Mouse (Mus musculus) G1E (cell line): ENCODE data around the gene Actr1b. TPM values are rescaled to one million over a fixed set of nuclear protein-coding genes. Genes with fewer than 3 reads are reported as not detected.

ENCODE experiments used
- ATAC-seq: 2 replicates; pipeline ENCODE4 v1.8.0; 2016; ENCODE audit warnings: mild to moderate bottlenecking; ENCODE audit not compliant: insufficient number of reproducible peaks, poor library complexity, low FRiP score, severe bottlenecking; ENCODE audit errors: extremely low read depth
- DNase-seq: peaks from one replicate; pipeline ENCODE4 v3.0.0; 2012; ENCODE audit warnings: low spot score
- H3K27me3 ChIP-seq: 2 replicates; pipeline ENCODE4 v1.6.1; 2012; ENCODE audit warnings: mild to moderate bottlenecking, low read length, inconsistent platforms; ENCODE audit not compliant: insufficient read depth
- H3K36me3 ChIP-seq: replicated peaks from 2 replicates; pipeline ENCODE3; 2012; ENCODE audit warnings: mild to moderate bottlenecking, inconsistent platforms
- H3K4me1 ChIP-seq: 2 replicates; pipeline ENCODE4 v1.6.1; 2012; ENCODE audit warnings: low read depth, low read length, inconsistent platforms, mixed read lengths; ENCODE audit not compliant: insufficient read depth
- H3K4me3 ChIP-seq: 2 replicates; pipeline ENCODE4 v1.5.1; 2012; ENCODE audit warnings: low read depth, mild to moderate bottlenecking, inconsistent platforms, low read length, moderate library complexity, mixed read lengths
- H3K9me3 ChIP-seq: replicated peaks from 2 replicates; pipeline ENCODE4 v1.6.1; 2012; ENCODE audit warnings: inconsistent platforms
- CTCF ChIP-seq: IDR thresholded peaks from 2 replicates; pipeline ENCODE4 v1.5.1; 2012; ENCODE audit warnings: low read depth, low read length, inconsistent platforms, mixed read lengths
- GATA1 ChIP-seq: IDR thresholded peaks from 2 replicates; pipeline ENCODE4 v1.6.1; 2012; ENCODE audit warnings: borderline replicate concordance, low read length, inconsistent platforms, mixed read lengths
- GATA2 ChIP-seq: IDR thresholded peaks from 2 replicates; pipeline ENCODE4 v1.6.1; 2012; ENCODE audit warnings: low read depth, low read length, inconsistent platforms, borderline replicate concordance
- POLR2AphosphoS5 ChIP-seq: IDR thresholded peaks from 2 replicates; pipeline ENCODE4 v1.6.1; 2012; ENCODE audit warnings: low read depth, low read length, inconsistent platforms; ENCODE audit not compliant: insufficient replicate concordance
- TAL1 ChIP-seq: conservative IDR thresholded peaks from 2 replicates; pipeline ENCODE4 v1.6.1; 2012; ENCODE audit warnings: low read depth, low read length, inconsistent platforms, mixed read lengths
- polyA plus RNA-seq: library from polyadenylated mRNA; stranded (reverse); fragments of >175 nt; gene quantifications from 2 replicates; pipeline ENCODE4 v1.2.3, GENCODE M21; 2012
- total RNA-seq, 2 experiments: library from RNA; stranded (forward) in 1 of 2; stranded (reverse) in 1 of 2; fragments of 200-1000 nt in 1 of 2; fragments of >200 nt in 1 of 2; fragmentation: Nextera tagmentation in 1 of 2; gene quantifications; 2 replicates each; pipeline ENCODE4 v1.2.3; 2014 to 2017

The Actr1b gene
- total and polyA plus RNA-seq, 3 experiments, result 50.8 to 87.4 (median 68.0) TPM

- Histone ChIP-seq H3K9me3 (no peaks in the 10 kb centered on the region), H3K4me3 (no peak overlapping the region), H3K4me1 (no peaks in the 10 kb centered on the region), H3K27me3 (peaks cover 12% of the 10 kb centered on the region; the same call in 1 of the 2 replicates), H3K36me3 (no peaks in the 10 kb centered on the region)
- TF ChIP-seq GATA2 (no peak), CTCF (no peak), POLR2AphosphoS5 (no peak), TAL1 (no peak), GATA1 (no peak)
- no peak for DNase-seq
- ATAC-seq, result no peak
Observed at GRCm38 (mm10) chr1:36753932-36754675, 39.9 kb upstream of the Actr1b start.

- peak; percentile 33 for DNase-seq
- Histone ChIP-seq H3K36me3 (no peaks in the 10 kb centered on the region), H3K4me1 (peaks cover 8% of the 10 kb centered on the region; the same call in 1 of the 2 replicates), H3K4me3 (no peak overlapping the region), H3K27me3 (peaks cover 10% of the 10 kb centered on the region), H3K9me3 (no peaks in the 10 kb centered on the region)
- TF ChIP-seq CTCF (peak; percentile 86), TAL1 (no peak)
- ATAC-seq, result no peak
Observed at GRCm38 (mm10) chr1:36746452-36746851, 32.2 kb upstream of the Actr1b start.

DNA sequence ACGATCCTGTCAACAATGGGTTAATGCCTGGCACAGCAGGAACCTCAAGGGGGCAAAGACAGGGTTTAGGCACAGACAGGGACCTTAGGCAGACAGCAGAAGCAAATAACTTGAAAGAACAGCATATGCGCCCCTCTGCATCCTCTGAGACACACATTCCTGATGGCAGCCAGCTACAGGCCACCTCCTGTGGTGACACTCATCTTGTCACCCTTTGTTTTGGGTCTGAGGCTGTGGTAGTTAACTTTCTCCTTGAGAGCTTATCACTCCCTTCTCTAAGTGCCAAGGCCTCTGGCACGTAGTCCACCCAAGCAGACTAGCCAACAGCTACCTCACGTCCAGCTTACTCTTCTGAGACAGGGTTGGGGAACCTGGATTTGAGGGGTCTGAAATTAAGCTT, 31.4 kb upstream of the Actr1b start:
- Histone ChIP-seq H3K27me3 (peaks cover 12% of the 10 kb centered on the region), H3K36me3 (no peaks in the 10 kb centered on the region), H3K4me3 (no peak overlapping the region), H3K4me1 (peaks cover 8% of the 10 kb centered on the region; the same call in 1 of the 2 replicates), H3K9me3 (no peaks in the 10 kb centered on the region)
- no peak for DNase-seq
- ATAC-seq, result no peak
- TF ChIP-seq GATA2, result no peak
- TF ChIP-seq POLR2AphosphoS5, result no peak

- Histone ChIP-seq H3K4me3 (no peak overlapping the region), H3K27me3 (peaks cover 13% of the 10 kb centered on the region), H3K36me3 (no peaks in the 10 kb centered on the region), H3K4me1 (peaks cover 8% of the 10 kb centered on the region; the same call in 1 of the 2 replicates), H3K9me3 (no peaks in the 10 kb centered on the region)
- no peak for DNase-seq
- ATAC-seq, result no peak
- no peak for TF ChIP-seq POLR2AphosphoS5
- peak; percentile 93 for TF ChIP-seq CTCF
- TF ChIP-seq GATA2, result no peak
- no peak for TF ChIP-seq TAL1
- no peak for TF ChIP-seq GATA1
Observed at GRCm38 (mm10) chr1:36744268-36744944, 30.2 kb upstream of the Actr1b start.

DNA sequence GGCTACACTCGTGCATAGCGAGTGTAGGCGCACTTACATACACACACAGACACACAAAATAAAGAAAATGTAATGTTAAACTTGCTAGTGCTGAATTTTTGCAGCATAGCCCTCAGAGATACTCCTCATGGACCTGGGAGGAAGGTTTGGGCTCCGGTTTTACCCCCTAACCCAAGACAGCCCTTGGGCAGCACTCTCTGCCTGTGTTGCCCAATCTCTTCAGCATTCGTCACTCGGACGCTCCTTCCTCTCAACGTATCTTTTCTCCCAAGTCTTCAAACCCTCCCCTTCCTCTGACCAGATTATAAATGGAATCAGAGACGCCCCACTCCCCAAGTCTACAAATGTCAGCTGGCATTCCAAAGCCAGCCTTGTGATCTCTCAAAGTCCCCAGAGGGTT, 28.8 kb upstream of the Actr1b start:
- no peaks in the 10 kb centered on the region for H3K9me3 ChIP-seq
- H3K4me1 ChIP-seq, result peaks cover 8% of the 10 kb centered on the region; the same call in 1 of the 2 replicates
- TF ChIP-seq GATA1 (no peak), POLR2AphosphoS5 (no peak), CTCF (no peak), TAL1 (no peak), GATA2 (no peak)
- no peaks in the 10 kb centered on the region for H3K36me3 ChIP-seq
- ATAC-seq, result no peak
- peaks cover 13% of the 10 kb centered on the region for H3K27me3 ChIP-seq
- H3K4me3 ChIP-seq, result no peak overlapping the region
- DNase-seq, result no peak

DNA sequence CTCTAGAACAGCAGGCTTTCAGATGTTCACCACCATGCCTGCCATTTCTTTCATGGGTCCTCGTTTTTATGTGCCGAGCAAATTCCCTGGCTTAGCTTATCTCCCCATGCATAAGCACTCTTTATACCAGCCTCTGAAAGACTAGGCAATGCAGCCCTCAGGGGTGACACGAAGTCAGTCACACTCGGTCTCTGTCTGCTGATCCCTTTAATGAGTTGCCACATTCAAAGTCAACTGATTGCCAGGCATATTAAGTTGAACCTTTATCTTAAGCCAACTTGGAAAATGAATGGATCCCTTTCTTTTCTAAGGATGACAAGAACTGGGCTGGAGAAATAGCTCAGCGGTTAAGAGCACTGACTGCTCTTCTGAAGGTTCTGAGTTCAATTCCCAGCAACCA, 25.0 kb upstream of the Actr1b start:
- Histone ChIP-seq H3K27me3 (peaks cover 9% of the 10 kb centered on the region; the same call in 1 of the 2 replicates), H3K4me3 (no peak overlapping the region), H3K4me1 (peaks cover 2% of the 10 kb centered on the region; the same call in 1 of the 2 replicates), H3K9me3 (no peaks in the 10 kb centered on the region), H3K36me3 (no peaks in the 10 kb centered on the region)
- TF ChIP-seq TAL1 (no peak), GATA2 (no peak), CTCF (no peak), GATA1 (no peak), POLR2AphosphoS5 (no peak)
- DNase-seq (no peak), ATAC-seq (no peak)
